Mouse (Mus musculus) bone marrow, adult 2 months (tissue): ENCODE data around the gene U2af1. TPM values are rescaled to one million over a fixed set of nuclear protein-coding genes. Genes with fewer than 3 reads are reported as not detected.

Experiments used
- H3K27ac ChIP-seq: fragments of 200-500 bp; 2 replicates; pipeline ENCODE4 v1.5.1; 2012; ENCODE audit warnings: low read depth, mild to moderate bottlenecking, control low read depth, inconsistent platforms, low read length; ENCODE audit not compliant: control insufficient read depth, poor library complexity, insufficient read depth
- H3K4me1 ChIP-seq: fragments of 200-500 bp; 2 replicates; pipeline ENCODE4 v1.6.1; 2011; ENCODE audit warnings: low read length; ENCODE audit not compliant: control insufficient read depth, insufficient read depth
- H3K4me3 ChIP-seq: fragments of 200-500 bp; replicated peaks from 2 replicates; pipeline ENCODE3; 2011; ENCODE audit warnings: mild to moderate bottlenecking, low read depth, low read length, control low read depth; ENCODE audit not compliant: control insufficient read depth
- CTCF ChIP-seq: fragments of 200-500 bp; IDR thresholded peaks from 2 replicates; pipeline ENCODE4 v1.5.1; 2011; ENCODE audit warnings: low read length, control low read depth; ENCODE audit not compliant: control insufficient read depth, insufficient read depth
- POLR2A ChIP-seq: fragments of 200-500 bp; IDR thresholded peaks from 2 replicates; pipeline ENCODE4 v1.6.1; 2011; ENCODE audit warnings: low read depth, mild to moderate bottlenecking, control low read depth, low read length, borderline replicate concordance; ENCODE audit not compliant: control insufficient read depth
- WGBS: fragments of 180-500 bp; shearing (Covaris S2); methylation state at CpG from one replicate; pipeline ENCODE4 v1.1.7; 2018; 5-methylcytosine and 5-hydroxymethylcytosine counted together
- polyA plus RNA-seq: library from polyadenylated mRNA; stranded (reverse); fragments of >200 nt; gene quantifications from 2 replicates; pipeline ENCODE4 v1.2.4, GENCODE M21; 2011; ENCODE audit warnings: low replicate concordance; ENCODE audit not compliant: missing spikeins, insufficient read depth, insufficient read length

U2af1 gene
- polyA plus RNA-seq, 1 experiment: 282 TPM

DNA sequence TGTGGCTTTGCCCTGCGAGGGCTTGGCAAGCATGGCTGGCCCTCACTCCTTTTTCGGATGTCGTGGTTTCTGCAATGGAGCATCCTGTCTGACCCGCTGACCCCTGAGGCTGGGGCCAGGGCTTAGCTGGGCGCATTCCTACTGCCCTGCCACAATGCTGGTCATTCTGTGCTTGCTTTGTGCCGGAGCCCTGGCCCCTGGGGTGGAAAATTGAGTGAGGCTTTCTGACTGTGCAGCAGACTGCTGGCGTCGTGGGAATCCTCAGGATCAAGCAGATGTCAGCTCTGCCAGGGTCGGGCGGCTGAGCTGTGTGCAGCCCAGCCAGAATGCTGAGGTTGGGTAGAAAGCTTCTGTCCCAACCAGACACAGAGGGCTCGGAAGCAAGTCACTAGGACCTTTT, 11.5 kb upstream of the U2af1 start:
- no peak overlapping the region for H3K4me3 ChIP-seq
- no peak overlapping the region for H3K27ac ChIP-seq
- H3K4me1 ChIP-seq: peaks cover 2% of the 10 kb centered on the region
- WGBS: 67% methylated on average over 11 of the region's 11 CpGs
- TF ChIP-seq CTCF (no peak), POLR2A (no peak)

DNA sequence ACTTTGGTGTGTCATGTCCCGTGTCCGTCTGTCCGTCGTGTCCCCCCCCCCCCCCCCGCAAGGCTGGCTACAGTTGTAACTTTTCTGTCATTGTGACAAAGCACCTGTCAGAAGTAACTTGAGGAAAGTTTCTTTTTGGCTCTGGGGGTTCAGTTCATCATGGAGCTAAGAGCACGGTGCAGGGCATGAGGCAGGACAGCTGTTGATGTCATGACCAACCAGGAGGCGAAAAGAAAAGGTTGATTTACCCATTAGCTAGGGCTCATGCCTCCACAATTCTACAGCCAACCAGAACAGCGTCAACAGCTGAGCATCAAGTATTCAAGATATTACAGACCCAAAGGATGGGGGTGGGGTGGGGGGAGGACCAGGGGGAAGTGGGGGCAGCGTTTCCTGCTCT, 9.6 kb upstream of the U2af1 start:
- Histone ChIP-seq H3K4me3 (no peak overlapping the region), H3K27ac (no peak overlapping the region), H3K4me1 (peaks cover 2% of the 10 kb centered on the region)
- TF ChIP-seq CTCF (no peak), POLR2A (no peak)
- 57% methylated on average over 9 of the region's 9 CpGs for WGBS

DNA sequence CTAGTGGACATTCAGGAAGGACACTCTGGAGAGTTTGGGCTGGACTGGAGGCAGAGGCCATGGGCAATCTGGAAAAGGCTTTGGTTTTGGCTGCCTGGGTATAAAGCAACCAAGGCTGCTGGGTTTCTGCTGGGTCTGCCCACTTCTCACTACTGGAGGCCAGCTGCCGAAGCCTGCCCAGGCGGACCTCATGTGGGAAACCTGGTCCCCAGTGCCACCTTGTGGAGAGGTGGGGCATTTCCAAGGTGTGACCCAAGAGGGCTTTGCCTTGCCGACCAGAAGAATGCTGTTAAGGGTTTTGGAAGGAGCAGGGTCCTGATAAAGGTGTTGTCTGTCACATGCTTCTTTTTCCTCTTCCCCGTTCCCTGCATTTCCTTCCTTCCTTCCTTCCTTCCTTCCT, 6.1 kb upstream of the U2af1 start:
- TF ChIP-seq POLR2A (no peak), CTCF (peak; percentile 93)
- Histone ChIP-seq H3K27ac (no peak overlapping the region), H3K4me3 (no peak overlapping the region), H3K4me1 (no peaks in the 10 kb centered on the region)
- WGBS: 3% methylated on average over 4 of the region's 4 CpGs

DNA sequence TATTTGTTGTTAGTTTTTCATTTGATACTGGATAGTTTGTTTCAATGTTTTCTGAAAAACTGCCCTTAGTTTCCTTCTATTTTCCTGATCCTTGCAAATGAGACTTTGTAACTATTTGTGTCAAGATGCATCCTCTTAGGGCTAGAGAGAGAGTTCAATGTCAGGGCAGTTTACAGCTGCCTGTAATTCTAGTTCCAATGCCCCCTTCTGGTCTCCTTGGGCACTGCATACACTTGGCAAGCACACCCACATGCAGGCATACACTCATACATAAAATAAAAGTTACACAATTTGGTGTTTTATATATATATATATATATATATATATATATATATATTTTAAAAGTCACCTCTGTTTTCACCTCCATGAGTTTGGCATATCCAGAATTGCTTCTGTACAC, 4.2 kb upstream of the U2af1 start:
- H3K27ac ChIP-seq: no peak overlapping the region
- peaks cover 1% of the 10 kb centered on the region; the same call in 1 of the 2 replicates for H3K4me1 ChIP-seq
- TF ChIP-seq POLR2A: no peak
- TF ChIP-seq CTCF: 0 out of 2 replicates have a peak, but pooled peaks have one; percentile 10
- H3K4me3 ChIP-seq: no peak overlapping the region

DNA sequence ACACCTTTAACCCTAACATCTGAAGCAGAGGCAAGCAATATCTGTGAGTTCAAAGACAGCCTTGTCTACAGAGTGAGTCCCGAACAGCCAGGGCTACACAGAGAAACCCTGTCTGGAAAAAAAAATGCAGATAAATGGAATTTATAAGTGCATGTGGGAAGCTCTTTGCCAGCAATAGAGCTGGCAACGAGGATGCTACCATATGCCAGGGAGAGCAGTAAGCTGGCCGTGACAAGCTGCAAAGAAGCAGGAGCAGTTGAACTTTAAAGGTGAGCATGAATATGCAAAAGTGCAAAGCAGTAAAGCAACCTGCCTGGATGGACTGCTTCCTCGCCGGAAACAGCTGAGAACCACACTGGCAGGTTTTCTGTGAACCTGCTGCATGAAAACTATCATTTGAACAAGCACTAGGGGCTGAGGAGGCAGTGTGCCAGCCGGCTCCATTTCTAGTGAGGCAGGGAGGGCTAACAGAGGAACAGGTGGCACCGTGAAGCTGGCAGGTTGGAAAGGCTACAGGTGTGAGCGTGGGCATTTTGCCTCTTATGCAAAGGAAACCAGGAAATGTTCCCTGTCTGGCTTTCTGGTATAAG, 2.1 kb upstream of the U2af1 start:
- 78% methylated on average over 8 of the region's 8 CpGs for WGBS
- TF ChIP-seq CTCF: no peak
- no peak for TF ChIP-seq POLR2A
- no peak overlapping the region for H3K4me3 ChIP-seq
- H3K27ac ChIP-seq: no peak overlapping the region
- H3K4me1 ChIP-seq: peaks cover 5% of the 10 kb centered on the region

DNA sequence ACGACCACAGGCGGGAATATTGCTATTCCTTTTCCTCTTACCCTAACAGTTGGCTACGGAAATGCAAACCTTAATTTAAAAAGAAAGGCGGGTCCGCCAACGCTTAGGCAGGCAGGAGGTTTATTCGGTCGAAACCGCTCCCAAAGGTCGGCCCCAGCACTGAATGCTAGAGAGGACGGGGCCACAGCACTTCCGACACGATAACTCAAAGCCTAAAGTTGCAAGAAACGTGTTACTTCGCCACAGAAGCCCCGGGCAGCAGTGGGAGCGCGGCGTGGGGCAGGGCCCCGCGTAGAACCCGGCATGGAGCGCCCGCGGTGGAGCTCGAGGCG, 590 bp downstream of the U2af1 start:
- Histone ChIP-seq H3K4me3 (peak overlapping the region; percentile 91), H3K27ac (peak overlapping the region; percentile 89), H3K4me1 (peaks cover 9% of the 10 kb centered on the region)
- TF ChIP-seq POLR2A (no peak), CTCF (no peak)
- 0% methylated on average over 27 of the region's 27 CpGs for WGBS

DNA sequence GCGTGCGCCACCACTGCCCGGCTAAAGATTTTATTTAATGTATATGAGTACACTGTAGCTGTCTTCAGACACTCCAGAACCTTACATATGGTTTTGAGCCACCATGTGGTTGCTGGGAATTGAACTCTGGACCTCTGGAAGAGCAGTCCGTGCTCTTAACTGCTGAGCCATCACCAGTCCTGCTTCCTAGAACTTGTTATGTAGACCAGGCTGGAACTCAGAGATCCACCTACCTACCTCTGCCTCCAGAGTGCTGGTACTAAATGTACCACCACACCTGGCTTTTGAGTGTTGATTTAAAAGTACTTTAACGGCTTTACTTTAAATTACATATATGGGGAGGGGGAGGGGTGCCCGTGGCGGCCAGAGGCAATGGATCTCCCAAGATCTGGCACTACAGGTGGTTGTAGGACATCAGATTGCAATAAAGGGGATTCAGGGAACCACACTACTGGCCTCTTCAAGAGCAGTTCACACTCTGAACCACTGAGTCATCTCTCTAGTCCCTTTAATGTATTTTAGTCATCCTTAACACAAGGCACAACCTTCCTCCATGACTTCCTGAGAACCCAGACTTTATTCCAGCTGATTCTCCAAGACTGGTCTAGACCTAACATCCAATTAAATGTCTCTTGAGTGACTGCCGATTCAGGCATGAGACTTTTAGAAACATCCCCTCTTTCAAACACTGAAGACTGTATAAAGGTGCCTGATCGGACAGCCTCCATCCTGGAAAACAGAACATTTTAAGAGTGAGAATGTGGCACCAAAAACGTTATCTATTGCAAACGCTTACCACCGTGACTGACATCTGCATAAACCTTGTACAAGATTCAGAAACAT, 1.3 kb downstream of the U2af1 start:
- Histone ChIP-seq H3K4me1 (peaks cover 9% of the 10 kb centered on the region), H3K27ac (no peak overlapping the region), H3K4me3 (peak overlapping the region; percentile 91)
- TF ChIP-seq CTCF (no peak), POLR2A (no peak)
- WGBS: 43% methylated on average over 12 of the region's 12 CpGs

DNA sequence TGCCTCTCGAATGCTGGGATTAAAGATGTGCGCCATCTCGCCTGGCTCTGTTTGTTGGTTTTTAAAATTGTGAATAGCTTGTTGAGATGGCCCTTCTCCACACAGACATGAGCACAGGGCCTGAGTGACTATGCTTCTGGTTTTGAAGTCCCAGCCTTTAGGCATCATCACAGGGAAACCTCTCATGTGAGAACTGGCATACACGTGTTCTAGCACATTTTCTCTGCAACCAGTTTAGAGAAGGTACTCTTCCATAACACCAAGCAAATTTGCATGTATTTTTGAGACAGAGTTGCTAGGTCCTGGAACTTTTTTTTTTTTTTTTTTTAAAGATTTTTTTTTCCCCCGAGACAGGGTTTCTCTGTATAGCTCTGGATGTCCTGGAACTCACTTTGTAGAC, 2.0 kb downstream of the U2af1 start:
- Histone ChIP-seq H3K4me3 (no peak overlapping the region), H3K4me1 (peaks cover 9% of the 10 kb centered on the region), H3K27ac (no peak overlapping the region)
- TF ChIP-seq POLR2A (no peak), CTCF (no peak)
- WGBS: 76% methylated on average over 5 of the region's 5 CpGs
